Mouse (Mus musculus): ENCODE data around the gene Speg. TPM values are rescaled to one million over a fixed set of nuclear protein-coding genes. Genes with fewer than 3 reads are reported as not detected.

The Speg gene
- polyA plus RNA-seq, 1 experiment: 34.6 TPM

GRCm38 (mm10) chr1:75357261-75357660, 17.8 kb upstream of the Speg start:
- Histone ChIP-seq H3K4me1 (ENCODE audit: control insufficient read depth, insufficient read depth, low read length) (no peaks in the 10 kb centered on the region), H3K36me3 (ENCODE audit: control insufficient read depth, insufficient read depth, low read length) (no peaks in the 10 kb centered on the region), H3K27me3 (replicated peaks; ENCODE audit: control insufficient read depth, insufficient read depth, low read length) (0 out of 2 replicates have a peak, but pooled peaks cover 3% of the 10 kb centered on the region), H3K4me3 (ENCODE audit: insufficient read depth, low read depth, low read length) (no peak overlapping the region), H3K27ac (ENCODE audit: insufficient read depth, low read depth, low read length) (peak overlapping the region; percentile 40; the same call in 1 of the 2 replicates)
- 25% methylated on average over 7 of the region's 7 CpGs for WGBS
- TF ChIP-seq CTCF (conservative IDR thresholded peaks at IDR 0.05; ENCODE audit: insufficient read depth, insufficient read length, low read depth, low read length): no peak
- no peak for TF ChIP-seq POLR2A (IDR thresholded peaks at IDR 0.05; ENCODE audit: low read depth, low read length)
- peak; percentile 83 for DNase-seq

- H3K27me3 ChIP-seq (replicated peaks; ENCODE audit: control insufficient read depth, insufficient read depth, low read length): 0 out of 2 replicates have a peak, but pooled peaks cover 3% of the 10 kb centered on the region
- peak overlapping the region; percentile 40; the same call in 1 of the 2 replicates for H3K27ac ChIP-seq (ENCODE audit: insufficient read depth, low read depth, low read length)
- WGBS: 77% methylated on average over 4 of the region's 4 CpGs
- no peaks in the 10 kb centered on the region for H3K4me1 ChIP-seq (ENCODE audit: control insufficient read depth, insufficient read depth, low read length)
- no peak for TF ChIP-seq POLR2A (IDR thresholded peaks at IDR 0.05; ENCODE audit: low read depth, low read length)
- no peak for TF ChIP-seq CTCF (conservative IDR thresholded peaks at IDR 0.05; ENCODE audit: insufficient read depth, insufficient read length, low read depth, low read length)
- DNase-seq: no peak
- no peaks in the 10 kb centered on the region for H3K36me3 ChIP-seq (ENCODE audit: control insufficient read depth, insufficient read depth, low read length)
- H3K4me3 ChIP-seq (ENCODE audit: insufficient read depth, low read depth, low read length): no peak overlapping the region
Observed at GRCm38 (mm10) chr1:75358009-75358408, 17.1 kb upstream of the Speg start.

- Histone ChIP-seq H3K27me3 (replicated peaks; ENCODE audit: control insufficient read depth, insufficient read depth, low read length) (0 out of 2 replicates have a peak, but pooled peaks cover 3% of the 10 kb centered on the region), H3K27ac (ENCODE audit: insufficient read depth, low read depth, low read length) (no peak overlapping the region), H3K36me3 (ENCODE audit: control insufficient read depth, insufficient read depth, low read length) (no peaks in the 10 kb centered on the region), H3K4me3 (ENCODE audit: insufficient read depth, low read depth, low read length) (no peak overlapping the region), H3K4me1 (ENCODE audit: control insufficient read depth, insufficient read depth, low read length) (no peaks in the 10 kb centered on the region)
- TF ChIP-seq CTCF (conservative IDR thresholded peaks at IDR 0.05; ENCODE audit: insufficient read depth, insufficient read length, low read depth, low read length) (no peak), POLR2A (IDR thresholded peaks at IDR 0.05; ENCODE audit: low read depth, low read length) (no peak)
- DNase-seq: no peak
- WGBS: 73% methylated on average over 13 of the region's 13 CpGs
Observed at GRCm38 (mm10) chr1:75359346-75359745, 15.8 kb upstream of the Speg start.

- TF ChIP-seq CTCF (conservative IDR thresholded peaks at IDR 0.05; ENCODE audit: insufficient read depth, insufficient read length, low read depth, low read length) (no peak), POLR2A (IDR thresholded peaks at IDR 0.05; ENCODE audit: low read depth, low read length) (no peak)
- 0 out of 2 replicates have a peak, but pooled peaks cover 3% of the 10 kb centered on the region for H3K27me3 ChIP-seq (replicated peaks; ENCODE audit: control insufficient read depth, insufficient read depth, low read length)
- peak within 1 kb of the TSS; percentile 44 for H3K4me3 ChIP-seq (ENCODE audit: insufficient read depth, low read depth, low read length)
- H3K27ac ChIP-seq (ENCODE audit: insufficient read depth, low read depth, low read length): peak within 1 kb of the TSS; percentile 12; the same call in 1 of the 2 replicates
- H3K36me3 ChIP-seq (ENCODE audit: control insufficient read depth, insufficient read depth, low read length): no peaks in the 10 kb centered on the region
- no peaks in the 10 kb centered on the region for H3K4me1 ChIP-seq (ENCODE audit: control insufficient read depth, insufficient read depth, low read length)
- peak; percentile 49 for DNase-seq
- 8% methylated on average over 75 of the region's 80 CpGs for WGBS
Observed at GRCm38 (mm10) chr1:75360112-75361031, 14.7 kb upstream of the Speg start, which contains the start of gene Des. Gene Des (plus strand): TSS chr1:75360329.

- WGBS: 63% methylated on average over 4 of the region's 4 CpGs
- Histone ChIP-seq H3K4me1 (ENCODE audit: control insufficient read depth, insufficient read depth, low read length) (no peaks in the 10 kb centered on the region), H3K4me3 (ENCODE audit: insufficient read depth, low read depth, low read length) (peak overlapping the region; percentile 44; the same call in 1 of the 2 replicates), H3K27ac (ENCODE audit: insufficient read depth, low read depth, low read length) (no peak overlapping the region), H3K27me3 (replicated peaks; ENCODE audit: control insufficient read depth, insufficient read depth, low read length) (0 out of 2 replicates have a peak, but pooled peaks cover 3% of the 10 kb centered on the region), H3K36me3 (ENCODE audit: control insufficient read depth, insufficient read depth, low read length) (no peaks in the 10 kb centered on the region)
- no peak for TF ChIP-seq CTCF (conservative IDR thresholded peaks at IDR 0.05; ENCODE audit: insufficient read depth, insufficient read length, low read depth, low read length)
- TF ChIP-seq POLR2A (IDR thresholded peaks at IDR 0.05; ENCODE audit: low read depth, low read length): no peak
- no peak for DNase-seq
Observed at GRCm38 (mm10) chr1:75361123-75361522, 14.0 kb upstream of the Speg start.

- TF ChIP-seq POLR2A (IDR thresholded peaks at IDR 0.05; ENCODE audit: low read depth, low read length): no peak
- no peak for TF ChIP-seq CTCF (conservative IDR thresholded peaks at IDR 0.05; ENCODE audit: insufficient read depth, insufficient read length, low read depth, low read length)
- H3K27me3 ChIP-seq (replicated peaks; ENCODE audit: control insufficient read depth, insufficient read depth, low read length): 0 out of 2 replicates have a peak, but pooled peaks cover 3% of the 10 kb centered on the region
- peak overlapping the region; percentile 17; the same call in 1 of the 2 replicates for H3K4me3 ChIP-seq (ENCODE audit: insufficient read depth, low read depth, low read length)
- H3K36me3 ChIP-seq (ENCODE audit: control insufficient read depth, insufficient read depth, low read length): no peaks in the 10 kb centered on the region
- no peak overlapping the region for H3K27ac ChIP-seq (ENCODE audit: insufficient read depth, low read depth, low read length)
- H3K4me1 ChIP-seq (ENCODE audit: control insufficient read depth, insufficient read depth, low read length): no peaks in the 10 kb centered on the region
- peak; percentile 40 for DNase-seq
- WGBS: 27% methylated on average over 4 of the region's 4 CpGs
Observed at GRCm38 (mm10) chr1:75361750-75362149, 13.3 kb upstream of the Speg start.

GRCm38 (mm10) chr1:75363868-75364267, 11.2 kb upstream of the Speg start:
- H3K4me3 ChIP-seq (ENCODE audit: insufficient read depth, low read depth, low read length): no peak overlapping the region
- no peaks in the 10 kb centered on the region for H3K36me3 ChIP-seq (ENCODE audit: control insufficient read depth, insufficient read depth, low read length)
- DNase-seq: no peak
- no peak for TF ChIP-seq POLR2A (IDR thresholded peaks at IDR 0.05; ENCODE audit: low read depth, low read length)
- no peak for TF ChIP-seq CTCF (conservative IDR thresholded peaks at IDR 0.05; ENCODE audit: insufficient read depth, insufficient read length, low read depth, low read length)
- H3K4me1 ChIP-seq (ENCODE audit: control insufficient read depth, insufficient read depth, low read length): no peaks in the 10 kb centered on the region
- WGBS: 85% methylated on average over 3 of the region's 3 CpGs
- H3K27me3 ChIP-seq (replicated peaks; ENCODE audit: control insufficient read depth, insufficient read depth, low read length): 0 out of 2 replicates have a peak, but pooled peaks cover 3% of the 10 kb centered on the region
- H3K27ac ChIP-seq (ENCODE audit: insufficient read depth, low read depth, low read length): no peak overlapping the region
